Mouse (Mus musculus) liver, adult 2 months (tissue): ENCODE measurements around the gene Rgs7.

Experiments used
- CTCF ChIP-seq: fragments of 200-500 bp; IDR thresholded peaks from 2 replicates; pipeline ENCODE4 v1.5.1; 2011; ENCODE audit warnings: low read depth, low read length, control low read depth
- POLR2A ChIP-seq: fragments of 200-500 bp; IDR thresholded peaks from 2 replicates; pipeline ENCODE4 v1.6.1; 2011; ENCODE audit warnings: low read length, control low read depth; ENCODE audit not compliant: insufficient read depth; ENCODE audit errors: extremely low read depth

DNA sequence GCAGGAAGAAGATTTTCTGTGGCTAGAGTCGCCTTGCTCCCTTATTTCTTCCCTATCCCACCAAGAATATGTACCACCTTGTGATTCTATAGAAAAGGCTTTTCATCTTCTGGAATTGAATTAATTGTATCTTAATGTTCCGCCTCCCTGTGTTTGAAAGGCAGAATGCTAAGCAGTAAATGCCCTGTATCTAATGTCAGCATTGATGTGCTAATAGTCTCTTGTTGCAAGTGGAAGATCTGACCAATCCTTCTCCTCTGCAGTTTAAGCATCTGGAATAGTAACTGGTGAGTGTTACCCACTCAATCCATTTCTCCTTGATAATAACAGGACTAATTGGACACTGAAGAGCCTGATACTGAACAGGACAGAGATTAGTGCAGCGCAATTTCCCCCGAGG is 65.9 kb downstream of the Rgs7 start:
- no peak for TF ChIP-seq POLR2A
- no peak for TF ChIP-seq CTCF
